Mouse (Mus musculus) MEL-GATA-1-ER (cell line): ENCODE data around the gene Gapdh.

Experiments
- DNase-seq: peaks from one replicate; pipeline ENCODE4 v3.0.0-alpha.2; 2012; ENCODE audit warnings: low read depth; ENCODE audit errors: extremely low read depth

The Gapdh gene

DNA sequence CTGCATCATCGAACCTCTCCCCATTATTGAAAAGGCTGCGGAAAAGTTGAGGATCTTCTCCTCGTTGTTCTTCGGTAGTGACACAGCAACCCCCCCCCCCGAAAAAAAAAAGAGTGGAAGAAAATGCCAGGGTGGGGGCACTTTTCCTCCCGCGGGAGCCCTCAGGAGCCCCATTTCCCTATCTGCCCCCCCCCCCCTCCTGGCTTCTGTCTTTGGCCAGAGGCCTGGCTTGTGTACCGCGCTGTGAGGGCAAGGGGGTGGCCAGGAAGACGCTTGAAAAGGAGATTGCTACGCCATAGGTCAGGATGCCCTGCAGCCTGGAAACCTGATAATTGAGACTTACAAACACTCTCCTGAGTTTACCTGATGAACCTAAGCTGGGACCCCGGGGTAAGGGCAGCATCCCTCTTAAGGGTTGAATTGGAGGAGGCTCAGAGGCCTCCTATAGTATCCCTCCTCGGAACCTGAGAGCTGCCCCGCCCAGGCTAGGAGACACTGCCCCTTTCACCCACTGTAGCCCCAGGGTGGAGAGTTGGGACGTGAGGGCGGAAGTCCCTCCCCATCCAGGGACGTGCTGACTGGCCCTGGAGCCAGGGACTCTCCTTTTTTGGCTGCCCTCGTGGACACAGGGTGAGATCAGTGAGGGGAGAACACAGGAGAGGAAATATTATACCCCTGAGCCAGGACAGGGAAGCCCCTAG lies at the start of gene Gapdh:
Gene Gapdh (minus strand): TSS at position 417 of the 701 bp plus-strand sequence.
- DNase-seq: no peak

DNA sequence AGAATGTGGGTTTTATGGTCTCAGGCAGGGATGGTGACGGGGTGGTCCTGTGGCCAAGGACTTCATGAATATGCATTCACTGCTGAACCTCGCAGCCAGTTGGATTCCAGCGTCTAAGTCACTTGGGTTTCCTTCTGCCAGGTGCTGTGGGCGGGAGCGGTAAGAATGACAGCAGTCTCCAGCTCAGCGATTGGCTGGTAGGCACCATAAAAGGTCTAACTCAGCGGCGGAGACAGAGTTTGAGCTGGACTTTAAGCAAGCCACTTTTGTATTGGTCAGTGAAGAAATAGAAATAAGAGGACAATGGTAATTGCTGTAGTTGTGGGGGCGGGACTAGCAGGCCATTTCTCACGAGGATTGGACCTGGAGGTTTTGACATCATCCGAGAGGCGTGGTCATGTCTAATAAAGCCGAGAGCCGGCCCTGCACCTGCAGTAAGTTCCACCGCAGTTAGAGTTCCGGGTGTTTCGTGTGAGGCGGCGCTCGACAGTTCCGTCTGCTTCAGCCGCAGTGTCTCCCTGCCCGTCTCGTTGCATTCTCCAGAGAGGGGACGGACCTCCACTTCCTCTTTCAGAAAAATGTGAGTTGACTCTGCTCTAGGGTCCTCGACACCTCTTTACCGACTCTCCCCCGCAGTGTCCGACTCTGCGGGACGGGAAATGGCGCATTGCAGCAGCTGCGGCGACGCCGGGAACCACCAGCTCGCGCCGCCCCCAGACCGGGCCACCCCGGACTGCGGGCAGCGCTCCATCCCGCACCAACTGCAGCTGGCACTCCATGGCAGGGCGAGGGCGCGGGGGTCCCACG lies 49.1 kb upstream of the Gapdh start, which contains the start of gene Vamp1:
Gene Vamp1 (plus strand): TSS at position 404 of the 807 bp plus-strand sequence.
- DNase-seq: peak; percentile 98

DNA sequence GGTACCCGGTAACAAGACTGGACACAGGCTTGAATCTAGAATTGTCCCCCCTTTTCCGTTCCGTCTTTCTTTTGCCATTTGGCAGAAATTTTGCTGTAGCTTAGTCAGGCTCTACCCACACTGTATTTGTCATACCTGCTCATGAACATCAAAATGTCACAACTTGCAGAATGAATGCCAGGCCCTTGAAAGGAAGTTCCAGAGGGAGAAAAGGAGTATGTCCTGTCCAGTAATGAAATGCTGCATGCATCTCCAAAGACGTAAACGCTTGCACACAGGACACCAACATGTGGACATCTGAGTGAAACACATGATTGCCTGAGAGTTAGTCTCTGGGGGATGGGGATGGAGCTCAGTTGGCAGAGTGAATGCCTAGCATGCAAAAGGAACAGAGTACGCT lies 47.4 kb upstream of the Gapdh start:
- DNase-seq: no peak

DNA sequence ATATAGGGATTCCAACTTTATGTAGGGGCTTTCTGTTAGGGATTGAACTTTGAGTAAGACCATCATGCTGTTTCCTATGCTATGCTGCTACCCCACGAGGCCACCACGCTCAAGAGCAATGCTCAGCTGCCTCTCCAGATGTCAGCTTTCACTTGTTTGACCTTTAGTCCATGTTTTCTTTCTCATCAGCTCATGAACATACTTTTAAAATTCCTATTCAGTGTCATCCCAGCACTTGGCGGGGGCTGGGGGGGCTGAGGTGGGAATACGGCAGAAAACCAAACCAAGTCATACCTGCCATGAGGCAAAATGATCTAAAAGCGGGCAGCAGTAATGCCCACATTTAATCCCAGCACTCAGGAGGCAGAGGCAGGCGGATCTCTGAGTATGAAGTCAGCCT lies 46.9 kb upstream of the Gapdh start:
- DNase-seq: no peak

DNA sequence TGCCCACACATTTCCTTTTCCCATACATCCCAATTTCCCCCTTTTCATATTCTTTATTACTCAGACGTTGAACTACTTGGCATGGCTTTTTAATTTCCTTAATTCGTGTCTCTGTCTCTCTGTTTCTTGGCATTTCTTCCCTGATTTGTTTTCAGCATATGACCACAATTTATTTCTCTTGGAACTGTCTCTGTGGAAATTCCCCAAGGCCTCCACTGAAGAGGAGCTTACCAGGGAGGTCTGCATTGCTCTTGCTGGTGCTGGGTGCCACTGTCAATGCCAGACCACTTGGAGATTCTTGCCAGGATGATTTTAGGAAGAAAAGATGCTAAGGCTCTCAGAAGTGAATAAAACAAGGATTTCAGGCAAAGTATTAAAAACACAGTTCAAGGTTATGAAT lies 46.4 kb upstream of the Gapdh start:
- DNase-seq: no peak

DNA sequence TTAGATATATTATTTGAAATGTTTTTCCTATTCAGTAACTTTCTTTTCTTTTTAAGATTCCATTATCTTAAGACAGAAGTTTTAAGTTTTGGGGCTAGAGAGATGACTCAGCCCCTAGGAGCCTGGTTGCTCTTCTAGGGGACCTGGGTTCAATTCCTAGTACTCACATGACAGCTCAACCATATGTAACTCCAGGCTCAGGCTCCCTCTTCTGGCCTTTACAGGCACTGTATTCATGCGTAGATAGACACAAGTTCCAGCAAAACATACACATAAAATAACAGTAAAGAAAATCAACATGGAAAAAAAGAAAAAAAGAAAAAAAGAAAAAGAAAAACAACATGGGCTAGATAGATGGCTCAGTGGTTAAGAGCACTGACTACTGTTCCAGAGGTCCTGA lies 44.2 kb upstream of the Gapdh start:
- DNase-seq: no peak

DNA sequence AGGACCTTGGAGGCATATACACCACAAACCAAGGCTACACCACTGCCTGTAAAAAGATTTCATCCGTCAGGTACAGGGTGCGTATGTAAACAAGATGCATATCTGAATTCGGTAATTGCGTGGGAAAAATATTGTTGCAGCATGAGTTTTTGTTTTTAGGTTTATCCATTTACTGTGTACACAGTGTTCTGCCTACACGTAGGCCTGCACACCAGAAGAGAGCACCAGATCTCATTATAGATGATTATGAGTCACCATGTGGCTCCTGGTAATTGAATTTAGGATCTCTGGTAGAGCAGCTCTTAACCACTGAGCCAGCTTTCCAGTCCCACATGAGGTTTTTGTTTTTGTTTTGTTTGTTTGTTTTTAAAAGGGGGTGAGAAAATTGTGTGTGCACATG lies 30.9 kb upstream of the Gapdh start:
- no peak for DNase-seq

DNA sequence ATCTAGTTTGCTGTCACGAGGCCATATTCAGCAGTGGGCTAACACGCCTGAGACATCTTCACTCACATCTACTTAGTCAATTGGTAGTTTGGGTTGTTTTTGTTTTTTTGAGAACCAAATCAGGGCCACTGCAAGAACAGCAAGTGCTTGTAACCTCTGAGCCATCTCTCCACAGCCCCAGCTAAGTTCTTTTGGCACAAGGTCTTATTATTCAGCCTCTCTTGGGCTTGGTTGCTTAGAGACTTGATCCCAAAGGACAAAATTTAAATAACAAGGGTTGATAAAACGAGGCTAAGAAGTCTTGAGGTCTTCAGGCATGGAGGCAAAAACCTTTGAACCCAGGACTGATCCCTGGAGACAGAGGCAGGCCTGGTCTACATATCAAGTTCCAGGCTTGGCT lies 30.0 kb upstream of the Gapdh start:
- DNase-seq: no peak

DNA sequence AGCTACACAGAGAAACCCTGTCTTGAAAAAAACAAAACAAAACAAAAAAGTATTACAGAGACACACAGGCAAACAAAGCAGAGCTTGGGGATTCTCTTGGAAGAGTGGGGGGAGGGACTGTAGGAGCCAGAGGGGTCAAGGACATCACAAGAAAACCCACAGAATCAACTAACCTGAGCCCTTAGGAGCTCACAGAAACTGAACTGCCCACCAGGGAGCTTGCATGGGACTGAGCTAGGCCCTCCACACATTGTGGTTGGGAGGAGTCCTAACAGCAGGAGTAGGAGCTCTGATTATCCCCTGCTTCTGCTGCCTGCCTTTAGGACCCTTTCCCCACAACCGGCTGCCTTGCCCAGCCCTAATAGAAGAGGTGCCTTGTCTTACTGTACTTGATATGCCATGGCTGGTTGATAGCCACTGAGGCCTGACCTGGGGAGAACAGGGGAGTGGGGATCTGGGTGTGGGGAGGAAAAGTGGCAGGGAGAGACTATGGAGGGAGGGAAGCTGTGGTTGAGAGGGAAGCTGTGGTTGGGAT lies 29.3 kb upstream of the Gapdh start:
- DNase-seq: no peak

DNA sequence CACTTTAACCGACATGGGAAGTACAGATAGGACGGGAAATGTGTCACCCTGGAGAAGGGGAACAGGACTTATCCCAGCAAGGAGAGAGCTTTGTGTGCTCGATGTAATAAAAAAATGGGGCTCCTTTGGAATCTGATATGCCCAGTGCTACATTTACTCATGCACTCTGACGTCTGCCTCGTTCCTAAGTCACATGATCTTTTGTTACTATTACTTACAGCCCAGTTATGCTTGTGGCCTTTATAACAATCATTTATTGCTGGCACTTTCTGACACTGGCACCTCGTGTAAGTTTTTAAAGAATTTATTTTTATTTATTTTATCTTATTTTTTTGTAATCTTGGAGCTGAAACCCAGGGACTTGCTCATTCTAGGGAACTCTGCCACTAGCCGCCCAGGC lies 27.1 kb upstream of the Gapdh start:
- peak; percentile 53 for DNase-seq

DNA sequence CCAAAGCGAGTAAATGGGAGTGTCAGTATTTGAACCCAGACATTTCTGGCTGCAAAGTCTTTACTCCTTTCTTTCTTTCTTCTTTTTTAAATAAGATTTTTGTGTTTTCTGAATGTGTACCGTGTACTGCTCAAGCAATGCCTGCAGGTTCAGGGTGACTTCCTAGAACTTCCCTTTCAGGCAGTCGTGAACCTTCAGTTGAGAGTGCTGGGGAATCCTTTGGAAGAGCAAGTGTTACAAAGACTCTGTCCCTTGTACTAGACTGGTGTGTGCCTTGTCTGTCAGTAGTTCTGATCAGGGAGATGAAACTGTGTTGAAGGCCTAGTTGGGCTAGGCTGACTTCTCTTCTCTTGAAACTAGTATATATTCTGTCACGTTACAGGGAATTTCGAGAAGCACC lies 26.6 kb upstream of the Gapdh start:
- peak; percentile 38 for DNase-seq

DNA sequence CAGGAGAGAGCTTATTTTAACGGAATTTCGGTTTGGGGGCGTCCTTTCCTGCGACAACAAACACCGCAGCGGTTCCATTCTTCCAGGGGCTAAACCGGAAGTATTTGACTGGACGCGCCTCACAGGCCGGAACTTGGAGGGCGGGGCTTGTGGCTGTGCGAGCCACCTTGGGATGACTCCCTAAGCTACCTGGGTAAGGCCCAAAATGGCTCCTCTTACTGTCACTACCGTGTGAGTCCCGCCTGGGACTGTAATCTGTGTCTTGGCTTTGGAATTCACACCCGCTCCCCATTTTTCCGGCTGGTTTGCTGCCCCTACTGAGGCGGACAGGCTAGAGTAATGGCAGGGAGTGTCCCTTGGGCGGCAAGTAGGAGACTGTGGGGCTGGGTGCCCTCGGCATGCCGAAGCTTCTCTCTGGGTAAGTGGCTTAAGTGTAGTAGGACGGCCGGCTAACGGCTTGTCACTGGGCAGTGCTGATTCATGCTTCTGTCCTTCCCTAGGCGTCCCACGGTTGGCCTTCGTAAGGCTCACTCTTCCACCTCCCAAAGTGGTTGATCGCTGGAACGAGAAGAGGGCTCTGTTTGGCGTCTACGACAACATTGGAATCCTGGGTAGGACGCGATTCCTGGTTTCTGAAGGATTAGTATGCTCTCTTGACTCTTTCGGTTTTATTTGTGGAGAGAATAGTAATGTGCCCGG lies 25.9 kb upstream of the Gapdh start:
- DNase-seq: peak; percentile 86

DNA sequence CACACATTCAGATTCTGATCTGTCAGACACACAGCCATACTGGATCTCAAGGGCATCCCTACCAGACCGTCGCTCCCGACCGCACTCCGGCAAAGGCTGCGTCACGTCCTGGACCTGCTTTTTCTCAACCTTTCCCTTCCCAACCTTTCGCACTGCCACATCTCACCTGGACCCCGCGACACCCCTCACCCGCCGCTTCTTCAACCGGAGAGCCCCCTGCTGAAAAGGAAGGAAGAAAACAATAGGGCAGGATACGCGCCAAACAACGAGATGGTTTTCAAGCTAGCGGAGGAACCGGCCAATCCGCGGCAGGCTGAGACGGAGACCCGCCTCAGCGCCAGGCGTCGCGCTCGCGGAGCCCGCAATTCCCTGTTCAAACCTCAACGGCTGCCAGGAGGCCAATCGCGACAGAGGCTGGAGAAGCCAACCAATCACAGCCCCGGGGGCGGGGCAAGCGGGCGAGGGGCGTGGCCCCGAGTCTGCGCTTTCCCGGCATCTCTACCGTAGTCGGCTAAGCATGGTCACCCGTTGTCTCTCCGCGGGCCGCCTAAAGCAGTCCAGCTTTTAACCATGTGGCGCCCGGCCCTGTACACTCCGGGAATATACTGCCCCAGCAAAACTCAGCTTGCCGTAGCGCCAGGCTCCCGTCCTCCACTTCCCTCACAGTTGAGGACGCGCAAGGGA lies 25.2 kb upstream of the Gapdh start, which contains the start of the genes Ncapd2 and Mrpl51:
Gene Ncapd2 (minus strand): TSS at position 370 of the 684 bp plus-strand sequence.
Gene Mrpl51 (plus strand): TSS at position 470 of the 684 bp plus-strand sequence.
- DNase-seq: peak; percentile 92

DNA sequence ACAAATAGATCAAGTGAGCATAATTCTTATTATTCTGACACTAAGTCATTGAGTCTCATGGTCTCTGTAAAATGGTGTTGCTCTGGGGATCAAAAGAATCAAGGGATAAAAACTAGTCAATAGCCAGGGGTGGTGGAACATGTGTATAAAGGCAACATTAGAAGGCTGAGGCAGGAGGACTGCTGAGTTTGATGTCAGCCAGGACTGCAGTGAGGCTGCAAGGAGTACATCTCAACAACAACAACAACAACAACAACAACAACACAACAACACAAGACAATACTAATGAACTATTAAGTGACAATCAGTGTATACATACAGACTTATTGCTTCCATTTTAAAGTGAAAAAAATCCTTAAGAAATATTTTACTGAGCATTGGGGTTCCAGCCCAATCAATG lies 24.5 kb upstream of the Gapdh start:
- peak; percentile 14 for DNase-seq

DNA sequence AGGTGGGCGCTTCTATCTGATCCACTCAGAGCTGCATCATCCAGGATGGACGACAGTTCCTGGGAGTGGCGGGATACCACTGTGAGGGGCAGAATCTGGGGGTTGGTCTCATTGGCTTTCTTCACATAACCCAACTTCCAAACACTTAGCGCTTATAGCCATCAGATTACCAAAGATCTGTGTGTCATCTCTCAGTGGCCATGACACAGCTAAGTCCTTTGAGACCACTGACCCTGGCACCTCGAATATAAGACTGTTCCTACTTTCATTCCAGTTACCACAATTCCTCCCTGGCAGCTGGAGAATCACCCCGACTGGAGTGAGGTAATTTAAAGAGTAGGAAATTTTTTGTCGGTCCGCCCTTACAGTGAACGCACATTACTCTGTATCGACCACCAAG lies 19.9 kb upstream of the Gapdh start:
- no peak for DNase-seq

DNA sequence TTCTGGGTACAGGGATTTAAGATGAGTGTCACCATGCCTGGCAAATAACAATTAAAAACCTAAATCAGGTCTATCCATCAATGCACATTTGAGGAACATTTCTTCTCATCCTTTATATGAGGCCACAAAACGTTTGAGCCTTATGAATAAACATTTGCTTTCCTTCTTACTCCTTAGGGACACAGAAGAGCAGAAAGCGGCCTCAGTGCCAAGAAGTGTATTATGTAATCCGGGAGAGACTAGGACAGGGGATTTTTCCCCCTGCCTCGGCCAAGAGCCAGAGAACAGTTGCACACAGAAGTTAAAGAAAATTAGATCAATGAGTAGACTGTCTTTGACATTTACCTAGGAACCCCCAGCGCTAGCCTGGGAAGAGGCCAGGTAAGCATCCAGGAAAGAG lies 15.9 kb upstream of the Gapdh start:
- no peak for DNase-seq

DNA sequence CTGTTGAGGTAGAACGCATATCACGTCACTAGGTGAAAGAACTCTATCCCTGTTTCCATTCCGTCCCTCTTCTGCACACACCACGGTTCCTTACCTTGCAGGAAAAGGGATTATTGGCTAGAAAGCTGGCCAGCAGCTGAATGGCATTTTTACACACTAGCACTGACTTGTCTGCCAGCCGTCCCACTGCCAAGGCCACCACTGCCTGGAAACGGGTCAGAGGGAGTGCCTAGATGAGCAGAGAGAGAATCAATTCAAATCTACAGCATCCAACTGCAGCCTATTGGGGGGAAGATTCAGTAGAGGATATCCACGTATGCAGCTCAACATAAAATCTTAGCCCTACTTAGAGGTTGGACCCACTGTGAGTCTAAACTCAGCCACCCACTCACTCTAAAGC lies 13.3 kb upstream of the Gapdh start:
- DNase-seq: no peak

DNA sequence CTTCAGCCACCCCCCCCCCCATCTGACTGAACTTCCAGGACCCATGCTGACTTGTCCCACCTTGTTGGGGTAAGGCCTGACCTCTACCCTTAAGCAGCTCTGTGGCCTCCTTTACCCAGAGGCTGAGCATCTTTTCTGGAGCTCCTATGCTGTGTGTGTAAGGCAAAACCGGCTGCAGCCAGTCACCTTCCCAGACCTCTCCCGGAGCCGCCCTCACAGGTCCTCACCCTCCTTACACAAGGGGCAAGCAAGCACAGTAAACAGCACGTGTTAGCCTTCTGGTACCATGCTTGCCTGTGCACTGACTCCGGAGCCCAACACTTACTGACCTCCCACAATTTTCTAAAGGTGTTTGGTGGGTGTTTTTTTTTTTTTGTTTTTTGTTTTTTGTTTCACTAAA lies 9.2 kb upstream of the Gapdh start:
- DNase-seq: no peak

DNA sequence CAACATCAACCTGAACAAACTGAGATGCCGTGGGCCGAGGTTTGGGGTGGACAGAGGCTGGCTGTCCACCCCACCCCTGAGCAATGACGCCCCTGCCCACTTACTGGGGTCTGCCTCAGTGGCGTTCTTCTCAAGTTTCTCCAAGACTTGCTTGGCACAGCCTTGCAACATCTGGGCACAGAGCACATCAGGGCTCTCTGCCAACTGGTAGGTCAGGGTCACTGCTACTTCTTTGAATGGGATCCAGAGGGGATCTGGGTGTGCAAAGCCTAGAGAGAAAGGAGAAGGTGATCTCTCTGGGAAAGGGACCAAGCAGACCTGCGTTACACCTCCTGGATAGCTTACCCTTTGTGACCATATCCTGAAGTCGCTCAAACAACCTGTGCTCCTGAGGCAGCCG lies 7.0 kb upstream of the Gapdh start:
- no peak for DNase-seq

DNA sequence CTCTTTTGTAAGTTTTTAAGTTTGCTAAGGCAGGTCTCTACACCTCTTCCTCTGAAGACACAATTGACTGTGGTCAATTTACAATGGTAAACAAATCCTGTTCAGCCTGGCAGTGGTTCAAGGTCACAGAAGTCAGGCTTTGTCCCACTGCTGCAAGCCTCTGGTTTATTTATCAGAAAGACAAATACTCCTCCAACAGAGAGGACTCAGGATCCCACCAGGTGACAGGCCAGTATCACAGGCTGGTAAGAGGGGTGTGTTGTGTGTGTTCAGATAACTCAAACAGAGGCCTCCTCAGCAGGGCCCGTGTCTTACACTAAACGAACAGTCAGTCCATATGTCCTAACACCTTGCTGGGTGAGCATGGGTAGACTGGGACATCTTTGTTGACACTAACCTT lies 6.2 kb upstream of the Gapdh start:
- DNase-seq: no peak

DNA sequence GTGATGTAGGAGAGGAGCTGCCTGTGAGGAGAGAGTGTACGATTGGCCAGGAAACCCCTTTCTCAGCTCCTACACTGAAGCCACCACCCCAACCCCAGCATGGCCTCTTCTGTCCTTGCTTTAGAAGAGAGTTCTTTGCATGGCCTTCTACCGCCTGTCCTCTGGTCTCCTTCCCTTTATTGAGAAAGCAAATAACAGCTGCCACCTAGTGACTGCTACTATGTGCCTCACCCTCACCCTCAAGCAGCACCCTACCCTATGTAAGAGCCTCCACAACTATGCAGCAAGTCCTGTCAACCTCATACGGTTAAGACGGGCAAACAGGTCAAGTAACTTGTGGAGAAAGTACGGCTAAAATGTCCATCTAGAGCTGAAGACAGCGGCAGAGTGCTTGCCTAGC lies 3.9 kb upstream of the Gapdh start:
- no peak for DNase-seq
